Mouse (Mus musculus): ENCODE results near the gene Scml4.
A peak's percentile ranks its signal among the peaks of the same experiment; 100 is the strongest.

The Scml4 gene

GRCm38 (mm10) chr10:42994331-42994782 lies 134.2 kb downstream of the Scml4 start:
- peak; percentile 65 for DNase-seq (ENCODE audit: low spot score)

DNA sequence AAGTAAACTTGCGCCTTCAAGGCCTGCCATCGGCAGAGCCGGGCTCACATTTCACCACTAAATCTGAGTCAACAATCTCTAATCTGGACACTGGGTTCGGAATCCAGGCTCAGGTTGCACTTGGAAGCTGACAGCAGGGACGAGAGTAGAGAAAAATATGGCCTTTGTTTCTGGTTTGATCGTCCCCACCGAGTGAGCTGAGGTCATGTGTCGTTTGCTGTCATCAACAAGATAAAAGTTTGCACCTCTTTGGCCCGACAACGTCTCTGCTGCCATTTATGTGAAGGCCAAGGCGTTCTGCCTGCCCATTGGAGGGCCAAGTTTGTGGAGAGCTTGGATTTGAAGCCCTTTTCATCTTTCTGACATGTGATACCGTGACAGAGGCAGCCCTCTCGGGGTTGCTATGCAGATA lies 135.3 kb downstream of the Scml4 start:
- DNase-seq (ENCODE audit: low spot score): peak; percentile 75

DNA sequence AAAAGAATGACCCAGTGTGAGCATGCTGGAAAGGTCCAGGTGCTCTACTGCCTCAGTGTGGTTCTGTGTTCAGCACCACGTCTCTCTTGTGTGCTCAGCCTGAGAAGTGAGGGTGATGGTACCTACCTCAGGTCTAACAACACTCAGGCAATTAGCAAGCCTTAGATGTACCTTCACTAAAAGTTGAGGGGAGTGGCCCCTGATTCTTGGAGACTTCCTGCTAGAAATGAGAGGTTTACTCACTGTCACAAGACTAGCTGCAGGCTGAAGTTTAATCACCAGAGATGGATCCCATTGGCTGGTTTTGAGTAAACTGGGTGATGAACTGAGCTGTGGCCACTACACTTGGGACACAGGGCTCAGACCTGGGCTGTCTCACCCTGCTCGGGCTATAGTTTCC lies 137.1 kb downstream of the Scml4 start:
- no peak for DNase-seq (ENCODE audit: low spot score)

DNA sequence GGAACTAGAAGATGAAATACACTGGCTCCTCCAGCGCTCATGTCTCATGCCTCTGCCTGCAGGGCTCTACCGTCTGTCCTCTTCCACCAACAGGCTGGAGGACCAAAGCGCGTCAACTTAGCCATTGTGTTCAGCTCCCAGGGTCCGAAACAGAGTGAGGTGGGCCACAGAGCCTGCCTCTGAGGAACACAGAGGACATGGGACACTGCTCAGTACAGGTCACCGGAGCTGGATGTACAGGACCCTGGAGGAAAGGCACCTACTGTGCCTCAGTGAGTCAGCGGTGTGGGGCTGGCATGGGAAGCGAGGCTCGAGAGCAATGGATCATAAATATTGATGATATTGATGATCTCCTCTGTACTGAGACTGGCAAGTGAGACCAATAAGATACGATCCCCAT lies 139.2 kb downstream of the Scml4 start:
- no peak for DNase-seq (ENCODE audit: low spot score)

DNA sequence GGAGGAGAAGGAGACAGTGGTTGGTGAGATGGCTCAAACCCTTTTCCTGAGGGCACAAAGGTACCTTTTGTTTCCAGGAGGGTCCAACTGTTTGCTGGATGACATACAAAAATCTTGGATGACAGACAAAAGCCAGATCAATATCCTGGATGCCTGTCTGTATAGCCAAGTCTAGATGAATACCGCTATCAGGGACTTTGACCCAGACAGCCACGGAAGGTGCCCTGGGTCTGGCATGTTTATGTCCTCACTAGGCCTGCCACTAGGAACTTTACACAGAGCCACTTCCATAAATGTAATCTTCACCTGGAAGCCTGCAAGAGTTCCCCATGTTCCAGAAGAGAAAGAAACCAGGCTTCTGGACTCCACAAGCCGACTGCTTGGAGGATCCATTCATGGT lies 141.3 kb downstream of the Scml4 start:
- no peak for DNase-seq (ENCODE audit: low spot score)

DNA sequence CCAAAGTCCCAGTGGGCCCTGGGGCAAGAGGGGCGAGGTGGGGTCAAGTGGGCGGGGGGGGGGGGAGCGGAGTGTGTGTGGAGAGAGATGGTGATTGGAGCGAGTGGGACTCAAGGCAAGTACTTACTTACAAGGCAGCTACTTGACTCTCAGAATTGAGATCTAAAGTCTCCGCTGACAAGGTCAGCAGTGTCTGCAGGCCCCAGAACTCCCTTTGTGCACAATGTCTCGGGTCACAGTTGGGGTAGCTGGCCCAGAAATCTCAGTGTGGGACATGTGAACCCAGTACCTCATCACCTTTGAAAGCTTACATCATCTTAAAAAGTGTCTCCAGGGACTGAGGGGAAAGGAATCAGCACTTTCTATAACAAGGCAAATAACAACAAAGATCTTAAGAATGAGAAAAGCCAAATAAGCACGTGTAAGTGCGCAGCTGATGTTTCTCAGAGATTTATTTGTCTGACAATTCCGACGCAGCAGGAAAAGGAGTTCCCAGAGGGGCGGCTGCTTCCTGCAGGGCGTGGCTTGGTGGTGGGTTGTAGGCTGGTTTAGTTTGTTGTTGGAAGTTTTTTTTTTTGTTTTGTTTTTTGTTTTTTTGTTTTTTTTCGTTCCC lies 142.0 kb downstream of the Scml4 start:
- peak; percentile 59 for DNase-seq (ENCODE audit: low spot score)

- peak; percentile 75 for DNase-seq (ENCODE audit: low spot score)
Measured at GRCm38 (mm10) chr10:43002721-43003465, 142.7 kb downstream of the Scml4 start.

DNA sequence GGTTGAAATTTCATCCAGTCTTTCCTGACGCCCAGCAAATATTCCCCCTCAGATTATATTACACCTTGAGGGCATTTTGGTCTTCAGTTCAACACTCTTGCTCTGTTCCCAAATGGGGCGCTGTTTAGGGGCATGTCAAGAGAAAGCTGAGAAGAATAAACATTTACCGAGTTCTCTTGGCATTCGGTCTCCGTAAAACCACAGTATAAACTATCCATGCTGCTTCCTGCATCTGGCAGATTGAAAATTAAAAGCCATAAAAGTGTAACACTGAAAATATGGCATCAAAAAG lies 143.2 kb downstream of the Scml4 start:
- no peak for DNase-seq (ENCODE audit: low spot score)

- DNase-seq (ENCODE audit: low spot score): no peak
Measured at GRCm38 (mm10) chr10:43004174-43004734, 144.1 kb downstream of the Scml4 start.

DNA sequence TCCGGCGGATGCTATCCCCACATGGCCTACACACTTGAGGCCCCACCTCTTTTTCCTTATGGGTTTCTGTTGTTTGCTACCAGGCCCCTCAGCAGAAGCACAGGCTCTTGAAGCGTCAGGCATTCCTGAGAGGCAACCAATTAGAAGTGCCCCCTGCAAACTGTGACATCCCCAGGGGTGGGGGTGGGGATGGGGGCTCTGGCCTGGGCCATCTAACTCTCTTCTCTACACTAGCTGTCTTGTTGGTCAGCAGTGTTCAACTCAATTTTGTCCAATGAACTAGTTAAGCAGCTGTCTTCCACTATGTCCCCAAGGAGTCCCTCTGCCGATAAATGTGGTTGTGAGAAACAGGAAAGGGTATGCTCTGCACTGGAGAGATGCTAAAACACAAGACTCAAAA lies 144.9 kb downstream of the Scml4 start:
- DNase-seq (ENCODE audit: low spot score): no peak

- DNase-seq (ENCODE audit: low spot score): no peak
Measured at GRCm38 (mm10) chr10:43005677-43006076, 145.5 kb downstream of the Scml4 start.

GRCm38 (mm10) chr10:43006534-43006933 lies 146.4 kb downstream of the Scml4 start:
- no peak for DNase-seq (ENCODE audit: low spot score)

- DNase-seq (ENCODE audit: low spot score): no peak
Measured at GRCm38 (mm10) chr10:43008116-43008515, 147.9 kb downstream of the Scml4 start.

Data from embryo, embryonic 10 days (tissue).